Mouse (Mus musculus) cerebellum, adult (tissue): ENCODE measurements around the gene Slc39a11.
A peak's percentile ranks its signal among the peaks of the same experiment; 100 is the strongest.

Experiments
- ATAC-seq: cut with Nextera tagmentation; 2 replicates; pipeline ENCODE4 v1.9.2; 2017; ENCODE audit warnings: mild to moderate bottlenecking, moderate library complexity, mixed read lengths; ENCODE audit not compliant: insufficient number of reproducible peaks, low FRiP score, low TSS enrichment

Slc39a11 gene

DNA sequence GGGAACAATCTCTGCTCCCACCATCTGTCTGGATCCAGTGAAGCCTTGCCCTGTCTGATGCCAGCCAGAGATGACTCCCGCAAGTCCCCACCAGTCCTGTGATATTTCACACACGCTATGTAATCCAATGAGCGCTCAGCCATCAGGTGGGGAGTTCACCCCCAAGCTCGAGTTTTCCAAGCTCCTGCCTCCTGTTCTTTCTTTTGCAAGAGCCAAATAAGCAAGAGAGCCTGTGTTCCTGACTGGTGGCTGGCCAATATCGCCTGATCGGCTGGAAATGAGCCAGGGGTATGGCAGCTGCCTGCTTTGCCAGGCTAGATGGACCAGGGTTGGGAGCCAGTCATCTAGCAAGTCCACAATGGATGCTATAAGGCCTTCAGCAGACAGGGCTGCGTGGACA, 95.7 kb downstream of the Slc39a11 start:
- no peak for ATAC-seq

DNA sequence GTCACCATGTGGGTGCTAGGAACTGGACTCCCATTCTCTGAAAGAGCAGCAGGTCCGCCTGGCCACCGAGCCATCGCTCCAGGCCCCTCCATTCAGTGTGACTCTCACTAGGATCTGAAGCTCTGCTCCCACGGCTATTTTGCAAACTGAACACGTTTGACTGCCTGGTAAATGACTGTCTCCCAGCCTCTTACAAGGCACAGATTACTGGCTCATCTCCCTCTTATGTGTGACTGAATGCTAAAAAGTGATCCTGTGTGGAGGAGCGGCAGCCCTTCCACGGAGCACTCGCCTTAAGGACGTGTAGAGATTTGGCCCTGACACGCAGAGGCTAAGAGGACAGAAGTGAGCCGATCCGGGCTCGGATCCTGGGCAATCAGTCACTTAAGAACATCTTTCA, 96.3 kb downstream of the Slc39a11 start:
- ATAC-seq, result no peak

DNA sequence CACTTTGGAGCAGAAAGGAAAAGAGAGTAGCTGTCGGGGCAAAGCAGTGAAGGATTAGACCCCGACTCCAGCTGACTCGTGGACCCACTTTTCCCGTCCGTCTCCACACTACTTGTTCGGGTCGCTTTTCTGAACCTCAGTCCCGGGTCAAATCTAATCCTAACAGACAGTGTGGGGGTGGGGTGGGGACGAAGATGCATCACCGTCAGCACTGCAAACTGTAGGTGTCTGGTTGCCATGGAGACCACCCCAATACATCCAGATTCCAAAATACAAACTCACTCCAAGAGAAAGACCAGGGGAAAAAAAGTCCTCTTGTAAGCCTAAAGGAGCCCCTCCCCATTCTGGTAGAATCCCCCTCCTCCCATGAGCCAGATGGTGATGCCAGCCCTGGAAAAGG, 97.3 kb downstream of the Slc39a11 start:
- ATAC-seq, result no peak

DNA sequence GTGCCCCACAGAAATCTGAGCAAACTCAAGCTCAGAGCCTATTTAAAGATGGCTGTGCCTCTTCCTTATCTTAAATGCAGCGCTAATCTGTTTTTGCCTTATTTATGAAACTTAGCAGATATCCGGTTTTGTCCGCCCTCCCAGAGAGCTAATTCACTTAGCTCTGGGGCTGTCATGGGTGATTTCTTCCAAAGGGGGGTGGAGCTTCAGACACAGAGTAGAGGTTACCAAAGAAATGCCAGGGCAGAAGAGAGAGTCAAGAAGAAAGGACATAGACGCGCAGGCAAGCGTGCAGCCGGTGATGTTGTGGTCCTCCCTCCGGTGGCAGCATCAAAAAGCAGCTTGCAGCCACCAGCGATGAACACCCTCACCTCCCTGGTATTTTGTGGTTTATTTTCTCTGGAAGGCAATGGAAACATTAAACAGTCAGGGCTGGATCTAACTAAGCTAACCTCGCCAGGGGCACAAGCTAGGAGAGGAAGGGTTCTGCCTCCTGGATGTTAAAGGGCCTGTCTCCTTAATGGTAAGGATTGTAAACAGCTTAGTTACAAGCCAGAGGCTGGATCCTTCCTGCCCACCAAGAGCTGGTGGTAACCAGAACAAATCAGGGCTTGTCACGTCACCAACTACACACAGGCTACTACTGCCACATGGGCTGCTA, 103.5 kb downstream of the Slc39a11 start:
- ATAC-seq, result no peak

DNA sequence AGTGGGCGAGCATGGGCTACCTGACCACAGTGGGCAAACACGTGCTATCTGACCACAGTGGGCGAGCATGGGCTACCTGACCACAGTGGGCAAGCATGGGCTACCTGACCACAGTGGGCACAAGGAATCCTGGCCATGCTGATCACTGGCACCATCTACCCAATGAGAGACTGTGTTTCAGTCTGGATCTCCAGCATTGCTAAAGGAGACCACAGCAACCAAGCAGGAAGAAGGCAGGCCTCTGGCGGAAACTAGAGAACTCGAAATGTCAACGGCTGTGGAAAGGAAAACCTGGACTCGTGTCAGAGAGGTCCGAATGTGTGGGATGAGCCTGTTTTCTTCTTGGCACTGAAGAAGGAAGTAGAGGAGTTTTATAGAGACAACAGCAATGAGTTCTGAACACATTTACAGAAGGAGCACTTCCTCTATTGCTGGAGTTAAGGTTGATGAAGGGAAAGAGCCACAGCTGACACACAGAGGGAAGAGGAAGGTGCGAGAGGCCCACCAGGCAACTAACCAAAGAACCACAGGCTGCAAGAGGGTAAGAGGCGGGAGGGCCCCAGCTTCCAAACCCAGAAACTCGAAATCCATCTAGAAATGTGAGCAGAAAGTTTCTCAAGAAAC, 105.8 kb downstream of the Slc39a11 start:
- no peak for ATAC-seq

DNA sequence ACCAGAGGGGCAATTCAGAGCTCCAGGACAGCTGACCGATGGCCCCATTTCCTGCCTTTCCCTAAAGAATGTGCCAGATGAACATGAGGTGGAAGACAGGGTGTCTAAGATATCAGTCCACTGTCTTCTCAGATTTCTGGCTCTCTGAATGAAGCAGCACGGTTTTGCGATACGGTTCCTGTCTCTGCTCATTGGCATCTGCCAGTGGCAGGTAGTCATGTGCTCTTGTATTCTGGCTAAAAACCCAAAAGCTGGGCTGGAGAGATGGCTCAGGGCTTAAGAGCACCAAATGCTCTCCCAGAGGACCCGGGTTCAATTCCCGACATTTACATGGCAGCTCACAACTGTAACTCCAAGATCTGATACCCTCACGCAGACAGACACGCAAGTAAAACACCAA, 108.8 kb downstream of the Slc39a11 start:
- ATAC-seq, result no peak

DNA sequence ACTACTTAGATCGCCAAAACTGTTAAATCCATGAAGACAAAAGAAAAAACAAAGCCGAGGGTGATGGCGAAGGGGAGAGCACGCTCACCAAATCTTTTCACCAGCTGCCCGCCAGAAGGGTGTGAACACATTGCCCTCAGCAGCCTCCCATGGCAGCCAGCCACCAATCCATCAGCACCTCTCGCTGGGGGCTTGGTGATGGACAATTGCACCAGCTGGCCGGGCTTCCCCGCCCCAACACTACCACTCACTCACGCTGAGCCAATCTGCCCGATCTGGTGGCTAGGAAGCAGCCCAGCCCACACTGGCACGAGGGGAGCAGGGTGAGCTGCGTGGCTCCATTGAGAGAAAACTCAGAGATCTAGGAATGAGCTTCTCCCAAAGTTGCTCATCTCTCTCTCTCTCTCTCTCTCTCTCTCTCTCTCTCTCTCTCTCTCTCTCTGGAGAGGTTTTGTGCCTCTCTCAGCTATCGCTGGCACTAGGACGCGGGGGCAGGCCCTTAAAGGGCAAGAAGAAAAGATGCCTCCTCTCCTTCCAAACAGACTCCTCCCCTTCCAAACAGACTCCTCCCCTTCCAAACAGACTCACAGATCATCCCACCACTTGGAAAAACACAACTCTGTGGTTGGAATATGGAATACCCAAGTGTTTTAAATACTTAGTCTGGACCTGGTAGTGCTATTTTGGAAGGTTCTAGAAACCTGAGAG, 110.2 kb downstream of the Slc39a11 start:
- peak; percentile 78 for ATAC-seq

DNA sequence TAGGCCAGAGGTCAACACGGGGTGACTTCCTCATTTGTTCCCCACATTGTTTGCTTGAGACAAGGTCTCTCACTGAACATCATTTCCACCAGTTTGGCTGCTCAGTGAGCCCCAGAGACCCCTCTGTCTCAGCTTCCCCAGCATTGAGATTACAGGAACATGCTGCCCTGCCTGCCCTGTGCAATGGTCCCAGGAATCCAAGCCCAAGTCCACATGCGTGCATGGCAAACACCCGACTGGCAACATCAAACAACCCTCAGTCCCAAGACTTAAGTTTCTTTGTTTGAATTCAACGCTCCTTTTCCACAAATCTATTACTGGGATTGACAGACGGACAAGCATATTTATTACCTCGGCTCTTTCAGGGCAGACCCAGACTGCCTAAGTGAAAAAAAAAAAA, 110.8 kb downstream of the Slc39a11 start:
- ATAC-seq, result no peak

DNA sequence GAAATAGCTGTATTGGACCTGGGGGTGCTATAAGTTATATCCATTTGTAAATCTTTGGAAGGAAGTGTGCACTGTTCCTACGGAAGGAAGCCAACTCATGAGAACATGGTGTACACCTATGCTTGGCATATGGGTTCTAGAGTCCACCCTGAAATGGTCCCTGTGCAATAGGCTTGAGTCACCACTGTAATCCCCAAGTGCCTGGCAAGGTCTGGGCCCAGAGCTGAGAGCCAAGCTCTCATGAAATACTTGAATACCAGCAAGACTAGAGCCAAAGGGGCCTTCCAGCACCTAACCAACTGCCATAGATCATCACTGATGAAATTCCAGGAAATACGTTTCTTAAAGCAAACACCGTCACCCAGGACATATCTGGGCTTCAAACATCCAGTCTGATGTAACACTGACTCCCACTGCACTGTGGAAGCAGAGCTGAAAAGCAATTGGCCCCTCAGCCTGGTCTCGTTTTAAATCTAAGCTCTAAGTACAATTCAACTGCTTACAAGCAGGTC, 111.4 kb downstream of the Slc39a11 start:
- no peak for ATAC-seq

DNA sequence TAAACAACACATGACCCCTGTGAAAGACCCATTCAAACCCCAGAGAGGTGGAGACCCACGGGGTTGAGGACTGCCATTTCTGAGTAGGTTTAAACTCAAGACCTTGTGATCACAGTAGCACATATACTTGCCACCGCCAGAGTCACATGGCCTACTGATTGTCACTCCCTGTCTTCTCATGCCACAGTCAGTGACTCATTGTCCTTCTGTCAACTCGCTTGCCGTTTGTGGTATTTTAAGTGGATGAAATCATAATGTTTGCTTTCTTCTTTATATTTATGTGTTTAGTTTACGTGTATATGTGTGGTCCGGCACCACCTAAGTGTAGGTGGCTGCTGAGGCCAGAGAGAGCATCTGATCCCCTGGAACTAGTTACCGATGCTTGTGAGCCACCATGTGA, 112.2 kb downstream of the Slc39a11 start:
- ATAC-seq, result no peak

DNA sequence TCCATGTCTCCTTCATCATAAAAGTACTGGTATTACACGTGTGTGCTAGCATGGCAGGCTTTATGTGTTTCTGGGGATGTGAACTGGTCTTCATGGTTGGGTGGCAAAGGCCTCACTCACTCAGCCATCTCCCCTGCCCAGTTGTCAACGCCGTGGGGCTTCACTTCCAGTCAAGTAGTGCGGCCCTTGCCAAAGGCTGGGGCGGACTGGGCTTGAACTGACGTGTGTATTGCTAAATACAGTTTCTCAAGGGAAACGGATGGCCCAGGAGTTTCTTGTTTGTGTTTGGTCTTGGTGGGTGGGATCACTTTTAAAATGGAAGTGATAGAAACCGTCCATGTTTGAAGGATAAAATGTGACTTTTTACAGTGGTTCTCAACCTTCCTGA, 112.7 kb downstream of the Slc39a11 start:
- no peak for ATAC-seq

DNA sequence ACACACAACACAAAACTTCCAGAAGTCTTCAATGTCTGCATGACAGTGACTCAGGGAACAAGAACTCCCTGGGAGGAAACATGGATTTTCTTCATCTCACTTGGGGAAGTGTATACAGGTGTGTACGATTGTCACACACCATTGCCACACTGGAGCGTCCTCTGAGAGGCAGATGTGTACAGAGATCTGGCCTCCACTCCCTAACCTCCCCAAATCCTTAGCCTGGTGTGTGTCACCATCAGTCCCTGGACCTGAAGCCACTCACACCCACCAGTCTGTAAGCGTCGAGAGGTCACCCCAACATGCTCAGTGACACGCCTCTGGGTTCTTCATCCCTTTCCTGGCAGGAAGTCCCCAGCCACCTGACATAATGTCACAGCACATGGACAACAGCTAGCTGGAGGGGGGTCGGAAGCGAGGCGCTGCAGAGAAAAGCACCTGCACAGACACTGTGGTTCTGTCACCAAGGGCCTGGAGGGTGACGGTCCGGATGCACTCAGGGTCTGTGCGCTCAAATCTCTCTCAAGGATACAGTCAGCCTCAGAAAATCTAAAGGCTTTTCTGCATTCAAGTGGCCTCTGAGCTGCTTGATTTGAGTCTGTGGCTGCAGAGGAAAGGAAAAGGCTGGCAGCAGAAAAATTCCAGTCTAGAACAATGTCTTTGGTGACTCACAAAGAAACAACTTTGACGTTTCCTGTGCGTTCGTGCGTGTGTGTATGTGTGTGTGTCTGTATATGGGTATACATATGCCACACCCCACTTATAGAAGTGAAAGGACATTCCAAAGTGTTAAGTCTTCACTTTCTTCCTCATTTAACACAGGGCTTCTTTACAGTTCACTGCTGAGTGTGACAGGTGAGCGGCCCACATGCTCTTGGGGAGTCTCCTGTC, 113.3 kb downstream of the Slc39a11 start:
- ATAC-seq, result no peak

DNA sequence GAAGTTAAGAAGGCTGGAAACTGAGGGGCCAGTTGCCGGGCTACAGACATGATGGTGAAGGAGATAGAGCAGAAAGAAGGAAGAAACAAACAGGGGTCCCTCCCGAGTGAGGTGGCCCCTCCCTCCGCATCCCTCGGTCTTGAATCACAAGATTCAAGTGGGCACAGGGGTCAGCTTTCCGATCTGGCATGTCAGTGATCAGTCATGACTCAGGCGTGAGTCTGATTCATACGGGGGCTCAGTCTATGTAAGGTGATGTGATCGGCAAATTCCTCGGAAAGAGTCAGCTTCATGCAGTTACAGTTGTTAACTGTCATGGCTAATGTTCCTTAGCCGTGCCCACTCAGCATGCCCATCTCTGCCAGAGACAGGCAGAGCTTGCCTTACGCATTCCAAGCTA, 115.5 kb downstream of the Slc39a11 start:
- no peak for ATAC-seq

DNA sequence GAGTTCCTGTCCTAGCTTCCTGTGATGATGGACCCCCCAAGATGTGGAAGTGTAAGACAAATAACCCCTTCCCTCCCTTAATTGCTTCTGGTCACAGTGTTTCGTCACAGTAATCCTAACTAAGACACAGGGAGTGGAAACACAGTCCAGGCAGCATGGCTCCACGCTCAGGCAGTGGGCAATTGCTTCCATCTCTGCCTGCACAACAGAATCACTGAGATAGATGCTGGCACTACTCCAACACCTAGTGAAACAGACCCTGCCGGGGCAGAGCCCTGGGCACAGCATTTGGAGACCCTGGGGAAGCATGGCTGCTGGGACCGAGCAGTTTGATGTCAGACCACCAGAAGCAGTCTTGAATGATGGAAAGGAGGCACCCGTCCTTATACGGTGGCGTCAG, 115.9 kb downstream of the Slc39a11 start:
- no peak for ATAC-seq

DNA sequence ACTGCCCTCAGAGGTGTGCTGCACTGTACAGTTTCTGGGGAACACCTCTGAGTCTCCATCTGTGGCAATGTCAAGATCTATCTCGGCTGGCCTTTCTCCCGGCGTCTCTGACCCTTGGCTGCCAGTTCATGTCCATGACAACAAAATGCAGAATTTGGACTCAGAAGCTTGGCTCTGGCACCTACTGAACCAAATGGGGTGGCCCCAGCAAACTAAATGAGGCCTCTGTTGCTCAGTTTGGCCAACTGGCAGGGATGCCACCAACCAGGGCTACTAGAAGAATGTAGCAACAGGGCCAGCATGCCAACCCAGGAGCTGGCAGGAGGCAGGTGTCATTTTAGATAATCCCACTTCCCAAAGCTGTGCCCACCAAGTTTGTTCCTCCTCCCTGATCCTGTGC, 121.5 kb downstream of the Slc39a11 start:
- ATAC-seq, result no peak

DNA sequence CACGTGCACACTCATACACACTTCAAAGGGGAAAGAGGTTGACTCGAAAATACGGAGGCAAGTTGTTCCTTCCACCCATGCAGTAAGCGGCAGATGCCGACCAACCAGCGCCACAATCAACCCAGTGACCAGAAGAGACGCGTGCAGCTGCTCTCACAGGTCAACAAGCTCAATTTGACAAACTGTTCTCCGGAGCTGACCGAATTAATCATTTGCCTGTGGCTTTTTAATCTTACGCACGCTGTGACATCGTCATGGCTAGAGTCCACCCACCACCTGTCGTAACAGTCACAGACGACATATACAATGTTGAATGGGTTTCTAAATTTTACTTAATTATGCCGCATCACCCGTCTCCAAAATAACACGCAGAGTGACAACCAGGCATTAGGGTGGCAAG, 124.1 kb downstream of the Slc39a11 start:
- ATAC-seq, result no peak

DNA sequence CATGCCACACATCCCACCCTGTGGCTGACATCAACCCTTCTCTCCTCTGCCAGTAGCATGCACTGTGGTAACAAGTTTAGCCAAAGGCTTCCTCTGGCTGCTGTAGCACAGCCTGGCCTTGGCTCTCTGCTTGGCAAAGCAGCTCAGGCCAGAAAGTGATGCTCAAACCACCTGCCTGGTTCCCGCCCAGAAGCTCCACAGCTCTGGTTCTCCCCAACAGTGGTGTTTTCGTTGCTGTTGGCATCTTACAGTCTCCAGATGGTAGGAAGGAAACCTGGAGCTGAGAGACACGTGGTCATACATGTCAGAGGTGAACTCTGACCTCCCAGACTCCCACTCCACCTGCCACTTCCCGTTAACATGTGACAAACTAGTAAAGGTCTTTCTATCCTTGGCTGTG, 127.2 kb downstream of the Slc39a11 start:
- no peak for ATAC-seq

DNA sequence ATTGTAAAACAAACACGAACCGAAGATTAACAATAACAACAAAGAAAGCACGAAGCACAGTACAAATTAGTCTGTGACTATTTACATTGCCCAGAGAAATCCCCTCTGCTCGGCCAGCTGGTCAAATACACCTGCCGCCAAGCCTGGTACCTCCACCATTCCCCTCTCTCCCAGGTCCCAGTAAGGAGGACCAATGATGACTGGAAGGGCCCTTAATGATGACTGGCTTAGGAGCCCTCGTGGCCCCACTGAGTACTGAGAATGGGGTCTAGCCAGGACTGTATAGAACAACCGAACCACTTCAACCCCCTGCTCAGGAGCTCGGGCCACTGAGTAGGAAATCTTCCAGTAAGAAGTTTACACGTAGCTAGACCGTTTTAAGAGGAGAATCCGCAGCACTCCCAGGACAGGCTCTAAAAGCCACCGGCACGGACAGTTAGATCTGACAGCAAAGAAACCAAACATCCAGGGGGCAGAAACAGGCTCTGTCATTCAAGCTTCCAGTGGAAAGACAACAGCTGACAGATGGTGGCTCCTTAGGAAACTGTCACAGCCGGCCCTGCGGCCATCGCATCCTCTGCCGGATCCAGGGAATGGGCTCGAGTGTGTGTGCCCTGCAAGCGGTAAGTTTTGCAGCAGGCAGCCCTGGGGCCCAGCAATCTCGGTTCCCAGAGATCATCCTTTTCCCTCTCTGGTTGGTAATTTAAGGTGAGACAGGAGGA, 128.2 kb downstream of the Slc39a11 start:
- ATAC-seq, result no peak

DNA sequence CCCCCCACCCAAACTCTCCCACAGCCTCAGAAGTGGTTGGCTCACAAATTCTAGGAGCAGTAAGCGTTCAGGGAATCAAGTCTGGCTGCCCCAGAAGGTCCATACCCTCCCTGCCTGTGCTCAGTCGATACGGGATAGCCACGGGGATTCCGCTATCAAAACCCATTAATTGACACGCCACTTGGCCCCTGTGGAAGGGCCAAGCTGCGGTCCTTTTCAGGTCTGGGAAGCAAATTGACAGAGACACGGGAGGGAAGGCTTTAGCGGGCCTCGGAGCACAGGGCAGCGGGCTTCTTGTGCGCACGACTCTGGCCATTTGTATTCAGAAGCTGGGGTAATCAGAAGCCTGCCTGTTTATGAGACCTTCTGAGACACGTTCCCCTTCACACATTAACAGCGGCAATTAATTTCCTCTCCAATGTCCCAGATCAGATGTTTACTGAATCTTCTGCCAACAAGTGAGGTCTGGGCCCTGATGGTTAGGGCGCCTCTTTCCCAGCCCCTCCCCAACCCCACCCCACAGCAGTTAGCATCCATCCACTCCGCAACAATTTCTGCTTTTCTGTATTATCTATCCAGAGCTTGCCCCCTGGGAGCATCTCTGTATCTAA, 128.9 kb downstream of the Slc39a11 start:
- no peak for ATAC-seq

DNA sequence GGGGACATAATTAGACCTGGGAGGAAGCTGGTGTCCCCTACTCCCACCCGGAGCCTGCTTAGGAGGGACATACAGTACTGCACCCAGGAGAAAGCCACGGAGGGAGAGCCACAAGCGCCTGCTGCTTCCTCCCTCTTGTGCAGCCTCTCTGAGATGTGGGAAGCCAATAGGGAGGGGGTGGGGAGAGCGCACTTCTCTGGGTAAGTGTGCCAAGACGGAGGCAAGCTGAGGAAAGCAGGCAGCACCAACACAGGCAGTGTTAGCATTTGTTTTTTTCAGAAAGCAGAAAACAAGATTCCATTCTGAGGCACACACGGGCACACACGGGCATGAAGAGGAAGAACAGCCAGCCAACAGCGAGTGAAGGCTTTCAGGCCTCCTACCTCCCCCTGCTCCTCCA, 129.5 kb downstream of the Slc39a11 start:
- ATAC-seq, result no peak
